Mouse (Mus musculus) liver, postnatal 0 days (tissue): ENCODE results near the gene H2-Ob.

ENCODE experiments used
- CTCF ChIP-seq: sonication (generic); IDR thresholded peaks from 2 replicates; pipeline ENCODE4 v1.5.1; 2016; ENCODE audit warnings: antibody characterized with exemption, low read depth
- EP300 ChIP-seq: IDR thresholded peaks from 2 replicates; pipeline ENCODE4 v1.6.1; 2016; ENCODE audit warnings: antibody characterized with exemption, low read depth, mild to moderate bottlenecking

DNA sequence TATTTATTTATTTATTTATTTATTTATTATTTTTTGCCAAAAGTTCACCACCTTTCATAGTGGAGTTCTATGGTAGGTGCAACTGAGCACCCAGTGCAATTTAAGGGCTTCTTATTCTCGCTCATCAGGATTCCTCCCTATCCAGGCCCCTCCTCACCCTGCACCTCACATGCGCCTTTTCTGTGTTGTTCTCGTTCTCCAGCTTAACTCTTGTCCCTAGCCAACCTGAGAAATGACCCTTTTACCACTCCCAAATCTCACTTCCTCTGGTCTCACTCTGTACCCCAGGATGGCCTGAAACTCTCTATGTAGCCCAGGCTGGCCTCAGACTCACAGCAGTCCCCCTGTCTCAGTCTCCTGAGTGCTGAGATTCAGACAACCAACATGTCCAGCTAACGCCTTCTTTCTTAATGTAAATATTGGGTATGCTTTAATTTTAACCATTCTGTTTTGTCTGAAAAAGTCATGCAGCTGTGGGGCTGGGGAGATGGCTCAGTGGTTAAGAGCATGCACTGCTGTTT, 63.0 kb downstream of the H2-Ob start:
- no peak for TF ChIP-seq EP300
- TF ChIP-seq CTCF: no peak
